Mouse (Mus musculus): ENCODE data around the gene Ppfia1.

GRCm38 (mm10) chr7:144524427-144525191 lies 28.9 kb downstream of the Ppfia1 start:
- no peak for TF ChIP-seq CTCF (IDR thresholded peaks at IDR 0.05; ENCODE audit: low read depth)
- TF ChIP-seq EP300 (IDR thresholded peaks at IDR 0.05; ENCODE audit: low read depth): no peak

Measured in heart, postnatal 0 days (tissue).